Mouse (Mus musculus) lung, postnatal 0 days (tissue): ENCODE data around the gene Cldn8.

ENCODE experiments used
- CTCF ChIP-seq: IDR thresholded peaks from 2 replicates; pipeline ENCODE4 v1.5.1; 2016; ENCODE audit warnings: antibody characterized with exemption, mild to moderate bottlenecking
- EP300 ChIP-seq: IDR thresholded peaks from 2 replicates; pipeline ENCODE4 v1.6.1; 2016; ENCODE audit warnings: antibody characterized with exemption, mild to moderate bottlenecking, control low read depth

DNA sequence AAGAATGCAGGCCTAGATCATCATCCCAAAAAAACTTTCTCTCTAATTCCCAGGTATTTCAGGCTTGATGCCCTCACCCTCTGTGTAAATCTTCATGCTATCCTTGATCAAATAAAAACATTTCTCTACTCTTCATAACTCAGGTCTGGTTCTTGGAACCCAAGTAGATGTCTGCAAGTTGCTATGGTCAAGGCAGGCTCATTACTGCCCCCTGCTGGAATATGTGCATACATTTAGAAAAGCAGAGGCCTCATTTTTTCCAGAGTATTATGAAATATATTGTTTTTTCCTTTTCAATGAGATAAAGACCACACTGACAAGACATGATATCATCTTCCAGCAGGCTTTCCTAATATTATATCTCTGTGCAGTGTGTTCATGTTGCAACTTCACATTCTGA is 29.8 kb upstream of the Cldn8 start:
- TF ChIP-seq CTCF (peak; percentile 51), EP300 (no peak)
